In the genomic region with DNA sequence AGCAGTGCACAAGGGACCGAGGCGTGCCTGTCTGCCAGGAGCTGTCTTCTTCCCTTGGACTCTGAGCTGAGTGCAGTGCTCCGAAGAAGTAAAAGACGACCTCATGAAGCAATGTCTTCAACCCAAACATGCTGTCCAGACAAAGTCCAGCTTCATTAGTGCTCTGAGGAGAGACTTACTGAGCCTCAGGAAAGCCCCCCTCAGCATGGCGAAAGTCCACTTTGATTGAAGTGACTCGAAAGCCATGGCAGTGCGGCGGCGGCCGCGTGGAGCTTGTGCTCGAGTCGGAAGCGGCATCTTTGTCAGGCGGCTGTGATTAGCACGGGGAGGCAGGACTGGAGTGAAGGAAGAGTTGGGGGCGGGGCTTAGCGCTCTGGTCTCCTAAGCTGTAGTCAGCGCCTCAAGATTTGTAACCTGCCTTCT, we compare ENCODE assay signal across 8 mouse cellular contexts.
DNase-seq lines count a peak whose midpoint lies in the region; ATAC-seq lines count a peak whose summit lies in the region.
"Had no signal": no experiment of that assay in that cellular context is flagged by ENCODE, and none has a peak within 500 bp of the region (broad histone marks: within the 10 kb centered on the region; RNA-seq: fewer than 3 reads in every experiment).

No protein-coding gene starts in this region.

- WGBS in embryonic facial prominence, embryonic 12.5 days: 4% methylated on average over 19 of the region's 19 CpGs
- 16% methylated on average over 19 of the region's 19 CpGs for WGBS in macrophage (ENCODE audit: missing documents)

- peak; percentile 68 for DNase-seq in urinary bladder, postnatal 14 days (ENCODE audit: low spot score)
- DNase-seq in urinary bladder, adult 2 months (ENCODE audit: low spot score): no peak
- DNase-seq in heart, postnatal 4 days: peak; percentile 58
- DNase-seq in kidney, postnatal 4 days: peak; percentile 76 to 83
- DNase-seq in skeletal muscle tissue, adult 2 months (ENCODE audit: low read depth, low spot score): peak; percentile 51

- peaks cover 10% of the 10 kb centered on the region for H3K4me1 ChIP-seq in embryonic facial prominence, embryonic 12.5 days

- no peaks in the 10 kb centered on the region for H3K36me3 ChIP-seq in embryonic facial prominence, embryonic 12.5 days
- no peaks in the 10 kb centered on the region for H3K36me3 ChIP-seq in macrophage (ENCODE audit: inconsistent target)

- ATAC-seq in embryonic facial prominence, embryonic 12.5 days (ENCODE audit: insufficient number of reproducible peaks, insufficient read depth, low FRiP score, low TSS enrichment): no peak

- peak overlapping the region; percentile 39 for H3K9ac ChIP-seq in embryonic facial prominence, embryonic 12.5 days

- no peaks in the 10 kb centered on the region for H3K79me2 ChIP-seq in macrophage (ENCODE audit: inconsistent target)

- H3K27ac ChIP-seq in embryonic facial prominence, embryonic 12.5 days: no peak overlapping the region
- peak overlapping the region; percentile 64 for H3K27ac ChIP-seq in macrophage

- no peaks in the 10 kb centered on the region for H3K9me3 ChIP-seq in embryonic facial prominence, embryonic 12.5 days

- H3K4me3 ChIP-seq in embryonic facial prominence, embryonic 12.5 days: peak overlapping the region; percentile 27
- H3K4me3 ChIP-seq in macrophage (ENCODE audit: inconsistent target): peak overlapping the region; percentile 3; the same call in 1 of the 2 replicates
- H3K4me3 ChIP-seq: myocyte had no signal

- H3K27me3 ChIP-seq in embryonic facial prominence, embryonic 12.5 days: no peaks in the 10 kb centered on the region

- H3K4me2 ChIP-seq in embryonic facial prominence, embryonic 12.5 days (replicated peaks): peak overlapping the region; percentile 55
